Mouse (Mus musculus): Measurements from ENCODE around the gene Fcamr. TPM values are rescaled to one million over a fixed set of nuclear protein-coding genes. Genes with fewer than 3 reads are reported as not detected.

The Fcamr gene
- total and polyA plus RNA-seq, 2 experiments, result 0.09 to 0.55 TPM

GRCm38 (mm10) chr1:130779867-130780266 is 20.8 kb upstream of the Fcamr start:
- DNase-seq (ENCODE audit: extremely low read depth, low read depth, low spot score), result no peak
- no peak for TF ChIP-seq CTCF (IDR thresholded peaks at IDR 0.05; ENCODE audit: low read depth, low read length)
- TF ChIP-seq POLR2A (IDR thresholded peaks at IDR 0.05; ENCODE audit: extremely low read depth, insufficient read depth, low read length), result no peak
- Histone ChIP-seq H3K4me1 (ENCODE audit: control insufficient read depth, insufficient read depth, low read length) (peaks cover 4% of the 10 kb centered on the region; the same call in 1 of the 2 replicates), H3K27ac (replicated peaks; ENCODE audit: insufficient read depth, low read depth, low read length) (no peak overlapping the region), H3K27me3 (ENCODE audit: control insufficient read depth, insufficient read depth, low read length) (no peaks in the 10 kb centered on the region), H3K9ac (ENCODE audit: low read depth, low read length) (no peak overlapping the region), H3K36me3 (ENCODE audit: control insufficient read depth, insufficient read depth, low read length) (no peaks in the 10 kb centered on the region), H3K4me3 (ENCODE audit: insufficient read depth, low read depth, low read length) (no peak overlapping the region), H3K79me2 (ENCODE audit: control insufficient read depth, insufficient read depth, low read length) (no peaks in the 10 kb centered on the region)
- WGBS, result 87% methylated on average over 3 of the region's 3 CpGs

GRCm38 (mm10) chr1:130784054-130784453 is 16.6 kb upstream of the Fcamr start:
- 13% methylated on average over 4 of the region's 4 CpGs for WGBS
- H3K27ac ChIP-seq (replicated peaks; ENCODE audit: insufficient read depth, low read depth, low read length), result no peak overlapping the region
- H3K4me1 ChIP-seq (ENCODE audit: control insufficient read depth, insufficient read depth, low read length), result no peaks in the 10 kb centered on the region

GRCm38 (mm10) chr1:130787001-130787400 is 13.7 kb upstream of the Fcamr start:
- no peaks in the 10 kb centered on the region for H3K36me3 ChIP-seq (ENCODE audit: control insufficient read depth, insufficient read depth, low read length)
- no peak overlapping the region for H3K4me3 ChIP-seq (ENCODE audit: insufficient read depth, low read depth, low read length)
- TF ChIP-seq CTCF (IDR thresholded peaks at IDR 0.05; ENCODE audit: low read depth, low read length), result peak; percentile 65
- TF ChIP-seq POLR2A (IDR thresholded peaks at IDR 0.05; ENCODE audit: extremely low read depth, insufficient read depth, low read length), result no peak
- 50% methylated on average over 4 of the region's 4 CpGs for WGBS
- no peaks in the 10 kb centered on the region for H3K79me2 ChIP-seq (ENCODE audit: control insufficient read depth, insufficient read depth, low read length)
- no peak for DNase-seq (ENCODE audit: extremely low read depth, low read depth, low spot score)
- H3K27me3 ChIP-seq (ENCODE audit: control insufficient read depth, insufficient read depth, low read length), result no peaks in the 10 kb centered on the region
- no peaks in the 10 kb centered on the region for H3K4me1 ChIP-seq (ENCODE audit: control insufficient read depth, insufficient read depth, low read length)
- no peak overlapping the region for H3K27ac ChIP-seq (replicated peaks; ENCODE audit: insufficient read depth, low read depth, low read length)
- H3K9ac ChIP-seq (ENCODE audit: low read depth, low read length), result no peak overlapping the region

More at GRCm38 (mm10) chr1:130784054-130784453, 16.6 kb upstream of the Fcamr start:
- H3K4me3 ChIP-seq (ENCODE audit: insufficient read depth, low read depth, low read length), result no peak overlapping the region
- no peaks in the 10 kb centered on the region for H3K36me3 ChIP-seq (ENCODE audit: control insufficient read depth, insufficient read depth, low read length)
- DNase-seq (ENCODE audit: extremely low read depth, low read depth, low spot score), result peak; percentile 68
- TF ChIP-seq POLR2A (IDR thresholded peaks at IDR 0.05; ENCODE audit: extremely low read depth, insufficient read depth, low read length) (no peak), CTCF (IDR thresholded peaks at IDR 0.05; ENCODE audit: low read depth, low read length) (peak; percentile 41; the same call in 1 of the 2 replicates)
- H3K79me2 ChIP-seq (ENCODE audit: control insufficient read depth, insufficient read depth, low read length), result no peaks in the 10 kb centered on the region
- no peak overlapping the region for H3K9ac ChIP-seq (ENCODE audit: low read depth, low read length)
- no peaks in the 10 kb centered on the region for H3K27me3 ChIP-seq (ENCODE audit: control insufficient read depth, insufficient read depth, low read length)

- no peak overlapping the region for H3K27ac ChIP-seq (replicated peaks; ENCODE audit: insufficient read depth, low read depth, low read length)
- no peak for DNase-seq (ENCODE audit: extremely low read depth, low read depth, low spot score)
- TF ChIP-seq POLR2A (IDR thresholded peaks at IDR 0.05; ENCODE audit: extremely low read depth, insufficient read depth, low read length) (no peak), CTCF (IDR thresholded peaks at IDR 0.05; ENCODE audit: low read depth, low read length) (no peak)
These were observed 10.9 kb upstream of the Fcamr start for GRCm38 (mm10) chr1:130789512-130790451.

GRCm38 (mm10) chr1:130795331-130795730 is 5.4 kb upstream of the Fcamr start:
- Histone ChIP-seq H3K36me3 (ENCODE audit: control insufficient read depth, insufficient read depth, low read length) (no peaks in the 10 kb centered on the region), H3K4me3 (ENCODE audit: insufficient read depth, low read depth, low read length) (no peak overlapping the region), H3K27ac (replicated peaks; ENCODE audit: insufficient read depth, low read depth, low read length) (no peak overlapping the region), H3K9ac (ENCODE audit: low read depth, low read length) (no peak overlapping the region), H3K4me1 (ENCODE audit: control insufficient read depth, insufficient read depth, low read length) (peaks cover 12% of the 10 kb centered on the region), H3K27me3 (ENCODE audit: control insufficient read depth, insufficient read depth, low read length) (no peaks in the 10 kb centered on the region), H3K79me2 (ENCODE audit: control insufficient read depth, insufficient read depth, low read length) (no peaks in the 10 kb centered on the region)
- no peak for DNase-seq (ENCODE audit: extremely low read depth, low read depth, low spot score)
- TF ChIP-seq POLR2A (IDR thresholded peaks at IDR 0.05; ENCODE audit: extremely low read depth, insufficient read depth, low read length) (no peak), CTCF (IDR thresholded peaks at IDR 0.05; ENCODE audit: low read depth, low read length) (no peak)
- 79% methylated on average over 2 of the region's 2 CpGs for WGBS

More at GRCm38 (mm10) chr1:130789512-130790451, 10.9 kb upstream of the Fcamr start:
- Histone ChIP-seq H3K27me3 (ENCODE audit: control insufficient read depth, insufficient read depth, low read length) (no peaks in the 10 kb centered on the region), H3K4me3 (ENCODE audit: insufficient read depth, low read depth, low read length) (no peak overlapping the region), H3K4me1 (ENCODE audit: control insufficient read depth, insufficient read depth, low read length) (no peaks in the 10 kb centered on the region), H3K36me3 (ENCODE audit: control insufficient read depth, insufficient read depth, low read length) (no peaks in the 10 kb centered on the region), H3K9ac (ENCODE audit: low read depth, low read length) (no peak overlapping the region), H3K79me2 (ENCODE audit: control insufficient read depth, insufficient read depth, low read length) (no peaks in the 10 kb centered on the region)
- 84% methylated on average over 3 of the region's 3 CpGs for WGBS
